In genomic region chr13:46929719-46930658, GRCm38 (mm10) we compare ENCODE assay signal across 7 mouse cellular contexts. TPM values are rescaled to one million over a fixed set of nuclear protein-coding genes. Genes with fewer than 3 reads are reported as not detected.
A peak's percentile ranks its signal among the peaks of the same experiment; 100 is the strongest.
DNase-seq lines count a peak whose midpoint lies in the region; ATAC-seq and TF ChIP-seq lines count a peak whose summit lies in the region.

Gene Kif13a (minus strand): TSS chr13:46929867.

- peak within 1 kb of the TSS; percentile 81 for H3K9ac ChIP-seq in kidney, embryonic 14.5 days (ENCODE audit: low read depth, low read length)
- peak within 1 kb of the TSS; percentile 94 for H3K9ac ChIP-seq in limb, embryonic 14.5 days (ENCODE audit: low read depth, low read length, severe bottlenecking)
- H3K9ac ChIP-seq in midbrain, embryonic 16.5 days (ENCODE audit: low read depth, low read length): peak within 1 kb of the TSS; percentile 96

- H3K4me1 ChIP-seq in bone marrow macrophage, adult 2 months (ENCODE audit: control insufficient read depth, insufficient read depth, low read length): peaks cover 33% of the 10 kb centered on the region
- peaks cover 3% of the 10 kb centered on the region; the same call in 1 of the 2 replicates for H3K4me1 ChIP-seq in embryonic fibroblast, embryonic 13.5 days (ENCODE audit: control insufficient read depth, insufficient read depth, low read length)
- H3K4me1 ChIP-seq in kidney, embryonic 14.5 days (ENCODE audit: control insufficient read depth, insufficient read depth, low read length): peaks cover 22% of the 10 kb centered on the region
- H3K4me1 ChIP-seq in limb, embryonic 14.5 days (ENCODE audit: control insufficient read depth, insufficient read depth, low read length): peaks cover 11% of the 10 kb centered on the region
- peaks cover 15% of the 10 kb centered on the region for H3K4me1 ChIP-seq in midbrain, embryonic 16.5 days (ENCODE audit: control insufficient read depth, insufficient read depth, low read length)
- H3K4me1 ChIP-seq in spleen, adult 2 months (ENCODE audit: control insufficient read depth, insufficient read depth, insufficient read length): peaks cover 4% of the 10 kb centered on the region; the same call in 1 of the 2 replicates

- H3K4me3 ChIP-seq in bone marrow macrophage, adult 2 months (ENCODE audit: insufficient read depth, low read length): peak within 1 kb of the TSS; percentile 73
- H3K4me3 ChIP-seq in embryonic fibroblast, embryonic 13.5 days (ENCODE audit: insufficient read depth, low read length): peak within 1 kb of the TSS; percentile 68
- peak within 1 kb of the TSS; percentile 81 for H3K4me3 ChIP-seq in kidney, embryonic 14.5 days (ENCODE audit: low read length)
- peak within 1 kb of the TSS; percentile 85 for H3K4me3 ChIP-seq in limb, embryonic 14.5 days (replicated peaks; ENCODE audit: low read length)
- peak within 1 kb of the TSS; percentile 81 for H3K4me3 ChIP-seq in midbrain, embryonic 16.5 days (ENCODE audit: low read depth, low read length)
- peak within 1 kb of the TSS; percentile 67 for H3K4me3 ChIP-seq in spleen, adult 2 months (ENCODE audit: extremely low read depth, insufficient read depth, insufficient read length)

- H3K4me2 ChIP-seq in kidney, embryonic 14.5 days (replicated peaks; ENCODE audit: low read depth, low read length): peak within 1 kb of the TSS; percentile 83
- peak within 1 kb of the TSS; percentile 54 for H3K4me2 ChIP-seq in limb, embryonic 14.5 days (replicated peaks; ENCODE audit: low read depth, low read length, severe bottlenecking)
- H3K4me2 ChIP-seq in midbrain, embryonic 16.5 days (ENCODE audit: low read length): peak within 1 kb of the TSS; percentile 73

- WGBS in kidney, embryonic 14.5 days: under 1% methylated on average over 73 of the region's 96 CpGs
- WGBS in limb, embryonic 14.5 days: under 1% methylated on average over 32 of the region's 96 CpGs
- WGBS in midbrain, embryonic 16.5 days: under 1% methylated on average over 76 of the region's 96 CpGs
- 7% methylated on average over 87 of the region's 96 CpGs for WGBS in spleen, adult 2 months

- TF ChIP-seq POLR2A in bone marrow macrophage, adult 2 months (IDR thresholded peaks at IDR 0.05; ENCODE audit: borderline replicate concordance, low read depth, low read length): 0 out of 2 replicates have a peak, but pooled peaks have one; percentile 45
- peak; percentile 79 for TF ChIP-seq POLR2A in embryonic fibroblast, embryonic 13.5 days (IDR thresholded peaks at IDR 0.05; ENCODE audit: low read depth, low read length)
- peak; percentile 66; the same call in 1 of the 2 replicates for TF ChIP-seq POLR2A in limb, embryonic 14.5 days (IDR thresholded peaks at IDR 0.05; ENCODE audit: borderline replicate concordance, extremely low read depth, insufficient read depth, insufficient read length)
- no peak for TF ChIP-seq POLR2A in spleen, adult 2 months (IDR thresholded peaks at IDR 0.05; ENCODE audit: low read depth, low read length)

- no peaks in the 10 kb centered on the region for H3K27me3 ChIP-seq in kidney, embryonic 14.5 days (ENCODE audit: control insufficient read depth, insufficient read depth, low read length)
- 0 out of 2 replicates have a peak, but pooled peaks cover 3% of the 10 kb centered on the region for H3K27me3 ChIP-seq in limb, embryonic 14.5 days (ENCODE audit: control insufficient read depth, insufficient read depth, low read length)
- H3K27me3 ChIP-seq in midbrain, embryonic 16.5 days (ENCODE audit: control insufficient read depth, insufficient read depth, low read depth, low read length): no peaks in the 10 kb centered on the region
- H3K27me3 ChIP-seq in spleen, adult 2 months (ENCODE audit: control insufficient read depth, insufficient read depth, low read length): no peaks in the 10 kb centered on the region

- peak; percentile 94 to 95 for DNase-seq in heart, adult 9 months (ENCODE audit: low spot score in 2 of 2)
- DNase-seq in limb, embryonic 14.5 days (ENCODE audit: low spot score): peak; percentile 91
- peak; percentile 18 to 48 for DNase-seq in spleen, adult 2 months (ENCODE audit: low read depth in 1 of 2, low spot score in 2 of 2)

- no peaks in the 10 kb centered on the region for H3K9me3 ChIP-seq in kidney, embryonic 14.5 days (ENCODE audit: control insufficient read depth, low read length)
- no peaks in the 10 kb centered on the region for H3K9me3 ChIP-seq in limb, embryonic 14.5 days (ENCODE audit: control insufficient read depth, low read length)
- no peaks in the 10 kb centered on the region for H3K9me3 ChIP-seq in midbrain, embryonic 16.5 days (replicated peaks; ENCODE audit: control insufficient read depth, low read length, poor library complexity, severe bottlenecking)

- peak within 1 kb of the TSS; percentile 92 for H3K27ac ChIP-seq in bone marrow macrophage, adult 2 months (ENCODE audit: insufficient read depth, low read depth, low read length)
- H3K27ac ChIP-seq in embryonic fibroblast, embryonic 13.5 days (ENCODE audit: insufficient read depth, low read length): peak within 1 kb of the TSS; percentile 91
- peak within 1 kb of the TSS; percentile 98 for H3K27ac ChIP-seq in kidney, embryonic 14.5 days (ENCODE audit: low read depth, low read length)
- H3K27ac ChIP-seq in limb, embryonic 14.5 days (replicated peaks; ENCODE audit: low read depth, low read length): peak within 1 kb of the TSS; percentile 97
- peak within 1 kb of the TSS; percentile 95 for H3K27ac ChIP-seq in midbrain, embryonic 16.5 days (ENCODE audit: low read length)
- peak within 1 kb of the TSS; percentile 87 for H3K27ac ChIP-seq in spleen, adult 2 months (ENCODE audit: insufficient read depth, low read length)

- no peak for TF ChIP-seq CTCF in bone marrow macrophage, adult 2 months (IDR thresholded peaks at IDR 0.05; ENCODE audit: low read depth, low read length)
- TF ChIP-seq CTCF in embryonic fibroblast, embryonic 13.5 days (IDR thresholded peaks at IDR 0.05; ENCODE audit: borderline replicate concordance, insufficient read depth, low read length): no peak
- TF ChIP-seq CTCF in spleen, adult 2 months (IDR thresholded peaks at IDR 0.05; ENCODE audit: extremely low read depth, insufficient read depth, insufficient read length, insufficient replicate concordance): no peak

- peak; percentile 86 for ATAC-seq in kidney, embryonic 14.5 days (ENCODE audit: low FRiP score, low TSS enrichment)
- peak; percentile 84 for ATAC-seq in limb, embryonic 14.5 days (ENCODE audit: low FRiP score, low read depth)
- peak; percentile 86 for ATAC-seq in midbrain, embryonic 16.5 days

- no peaks in the 10 kb centered on the region for H3K36me3 ChIP-seq in kidney, embryonic 14.5 days (ENCODE audit: control insufficient read depth, insufficient read depth, low read length)
- no peaks in the 10 kb centered on the region for H3K36me3 ChIP-seq in limb, embryonic 14.5 days (ENCODE audit: control insufficient read depth, insufficient read depth, low read length)
- H3K36me3 ChIP-seq in midbrain, embryonic 16.5 days (ENCODE audit: control insufficient read depth, insufficient read depth, low read length): no peaks in the 10 kb centered on the region
- no peaks in the 10 kb centered on the region for H3K36me3 ChIP-seq in spleen, adult 2 months (ENCODE audit: control insufficient read depth, insufficient read depth, low read length)

RNA-seq across cellular contexts. Expression of gene Kif13a, which starts in this region (rescaled TPM):
- 18.8 and 22.0 TPM in 2 replicates for polyA plus RNA-seq in bone marrow macrophage, adult 2 months (2012; ENCODE audit: insufficient read depth, insufficient read length, missing spikeins)
- polyA plus RNA-seq in embryonic fibroblast, embryonic 13.5 days (2011; ENCODE audit: insufficient read length, low read depth, missing spikeins): 29.0 and 32.5 TPM in 2 replicates
- 8.7 and 18.2 TPM in 2 replicates for polyA plus RNA-seq in kidney, embryonic 14.5 days (2014; fragmentation: Nextera tagmentation; extraction: Ambion mirVana)
- 28.7 and 29.5 TPM in 2 replicates for polyA plus RNA-seq in limb, embryonic 14.5 days (2012; rRNA removed)
- polyA plus RNA-seq in limb, embryonic 14.5 days (2014; fragmentation: Nextera tagmentation; extraction: Ambion mirVana): 27.6 and 31.1 TPM in 2 replicates
- polyA plus RNA-seq in midbrain, embryonic 16.5 days (2015; fragmentation: Nextera tagmentation; extraction: Ambion mirVana): 7.2 and 7.6 TPM in 2 replicates
- 5.6 and 6.1 TPM in 2 replicates for polyA plus RNA-seq in spleen, adult 2 months (2012; rRNA removed)

Comparison
In these comparisons a context has a peak if more than half of its experiments do, and no peak if none do; other contexts are left out.
1. Peak in every context shown above with its lines: DNase-seq, ATAC-seq, H3K4me3 ChIP-seq and H3K27ac ChIP-seq.
2. DNase-seq: peak in every context shown above with its lines; median percentile 94 in heart, adult 9 months; 91 in limb, embryonic 14.5 days; 33 in spleen, adult 2 months.